Mouse (Mus musculus): ENCODE measurements around the gene Porcn.
A peak's percentile ranks its signal among the peaks of the same experiment; 100 is the strongest.

Porcn gene

DNA sequence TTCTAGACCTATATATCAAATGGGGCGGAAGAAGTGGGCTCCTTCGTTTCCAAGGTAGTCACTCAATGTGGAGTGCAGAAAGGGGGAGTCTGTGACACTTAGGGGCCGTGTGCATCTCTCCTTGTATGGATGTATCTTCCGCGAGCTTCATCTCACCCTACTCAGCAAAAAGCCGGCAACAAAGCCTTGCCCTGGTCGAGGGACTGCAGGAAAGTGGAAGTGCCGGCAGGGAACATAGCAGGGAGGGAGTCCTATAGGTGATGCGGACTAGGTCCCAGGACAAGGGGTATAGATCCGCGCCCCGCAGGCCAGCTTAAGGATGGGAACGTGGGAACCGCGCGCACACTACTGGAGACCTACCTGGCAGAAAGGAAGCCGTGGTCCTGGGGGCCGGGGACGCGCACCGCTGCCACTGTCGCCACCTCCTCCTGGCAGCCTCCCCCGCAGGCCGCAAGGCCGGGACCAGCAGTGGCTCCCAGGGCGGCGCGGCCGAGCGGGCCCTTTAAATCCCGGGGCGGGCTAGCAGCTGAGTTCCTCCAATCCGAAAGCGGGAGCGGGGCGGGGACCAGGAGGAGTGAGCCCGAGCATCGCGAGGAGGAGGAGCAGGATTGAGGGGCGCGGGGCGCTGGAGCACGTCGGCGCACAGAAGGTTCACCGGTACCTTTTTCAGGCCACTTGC, at the start of gene Porcn:
TSS of gene Porcn (minus strand) at position 511 of the 679 bp plus-strand sequence.
- peak; percentile 66 to 84 for DNase-seq (ENCODE audit: low spot score in 2 of 2)

DNA sequence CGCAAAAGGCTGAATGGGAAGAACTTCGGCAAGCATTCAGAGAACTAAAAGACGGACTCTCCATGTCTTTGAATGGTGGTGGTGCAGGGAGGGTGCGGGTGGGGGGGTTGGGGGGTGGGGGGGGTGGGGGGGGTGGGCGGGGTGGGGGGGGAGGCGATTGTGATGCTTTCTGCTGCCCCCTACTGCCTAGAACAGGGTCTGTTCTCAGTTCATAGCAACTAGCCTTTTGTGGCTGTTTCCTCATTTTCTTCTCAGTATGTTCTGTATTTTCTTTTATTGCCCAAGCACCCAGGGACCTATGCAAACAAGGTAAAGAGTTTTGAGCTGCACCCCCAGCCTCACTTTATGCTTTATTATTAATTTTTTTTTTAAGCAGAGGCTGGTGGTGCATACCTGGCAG, 49.5 kb upstream of the Porcn start:
- DNase-seq (ENCODE audit: low spot score in 2 of 2): no peak

DNA sequence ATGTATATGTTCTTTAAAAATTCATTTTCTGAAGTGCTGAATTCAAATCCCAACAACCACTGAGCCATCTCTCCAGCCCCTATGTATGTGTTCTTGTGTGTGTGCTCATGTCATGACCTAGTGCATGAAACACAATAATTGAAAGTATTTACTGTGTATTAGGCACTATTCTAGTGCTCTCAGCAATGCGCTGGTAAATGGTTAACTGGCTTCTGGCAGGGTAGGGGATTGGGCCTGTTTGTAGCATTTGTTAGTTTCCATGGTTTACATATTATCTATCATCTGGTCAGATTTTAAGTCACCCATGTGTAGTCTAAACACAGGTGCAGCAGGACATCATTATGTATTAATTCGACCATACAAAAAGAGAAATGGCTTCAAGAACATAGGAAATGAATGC, 47.4 kb upstream of the Porcn start:
- DNase-seq (ENCODE audit: low spot score in 2 of 2): no peak

DNA sequence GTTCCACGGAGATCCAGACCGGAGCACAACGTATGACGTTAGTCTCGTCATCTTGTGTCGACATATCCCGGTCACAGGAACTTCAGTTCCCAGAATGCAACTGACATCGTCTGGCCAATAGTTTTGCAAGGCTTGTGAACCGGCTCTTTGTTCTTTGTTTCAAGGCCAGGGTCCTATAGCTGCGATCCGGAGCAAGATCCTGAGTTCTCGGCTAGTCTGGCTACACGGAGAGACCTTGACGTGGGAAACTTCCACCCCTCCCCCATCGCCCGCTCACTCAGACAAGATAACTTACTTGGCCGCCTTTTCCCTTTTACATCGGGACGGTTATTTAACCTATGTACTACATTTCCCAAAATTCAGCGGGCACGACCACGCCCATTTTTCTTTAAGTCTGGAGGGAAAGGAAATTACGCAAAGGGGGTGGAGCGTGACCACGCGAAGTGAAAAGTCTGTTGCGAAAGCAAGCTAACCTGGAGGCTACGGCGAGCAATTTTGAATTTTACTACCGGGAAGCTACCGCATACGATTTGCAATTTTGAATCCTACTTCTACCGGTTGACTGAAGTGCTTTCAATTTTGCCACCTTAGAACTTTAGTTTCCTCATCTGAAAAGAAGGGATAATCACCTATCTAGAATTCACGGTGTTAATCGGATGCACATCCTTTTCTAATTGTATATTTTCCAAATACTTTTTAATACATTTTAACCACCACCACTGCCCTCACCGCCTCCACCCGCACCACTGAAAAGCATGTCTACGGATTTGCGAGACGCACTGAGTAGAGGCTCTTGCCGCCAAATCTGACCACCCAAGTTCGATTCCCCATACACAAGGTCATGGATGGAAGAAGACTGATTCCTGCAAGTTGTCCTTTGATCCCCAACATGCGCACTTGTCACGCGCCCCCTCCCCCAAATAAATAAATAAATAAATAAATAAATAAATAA, 46.3 kb upstream of the Porcn start, which contains the start of gene Ftsj1:
TSS of gene Ftsj1 (minus strand) at position 73 of the 952 bp plus-strand sequence.
- peak; percentile 68 to 75 for DNase-seq (ENCODE audit: low spot score in 2 of 2)

DNA sequence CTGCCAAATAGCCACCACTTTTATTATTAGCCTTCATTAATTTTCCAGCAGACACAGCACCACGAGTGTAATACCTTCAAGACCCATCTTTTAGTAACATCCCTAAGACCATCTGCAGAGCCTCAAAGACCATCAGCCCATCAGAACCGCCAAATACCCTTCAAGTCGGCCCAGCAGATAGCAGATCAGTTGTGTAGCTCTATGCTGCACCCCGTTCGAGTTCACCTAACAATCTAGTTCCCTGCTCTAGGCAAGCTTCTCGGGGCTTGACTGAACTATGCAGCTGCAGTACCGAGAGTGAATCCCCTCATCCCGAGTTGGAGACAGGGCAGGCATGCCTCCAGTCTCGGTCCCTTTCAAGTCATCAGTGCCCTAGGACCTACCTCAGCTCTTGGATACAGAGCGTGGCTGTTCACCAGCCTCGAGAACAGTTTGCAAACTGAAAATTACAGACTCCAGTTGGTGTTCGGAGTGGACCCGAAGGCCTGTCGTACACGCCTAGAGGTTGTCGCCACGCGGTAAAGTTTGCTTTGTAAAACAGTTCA, 45.5 kb upstream of the Porcn start:
- no peak for DNase-seq (ENCODE audit: low spot score in 2 of 2)

DNA sequence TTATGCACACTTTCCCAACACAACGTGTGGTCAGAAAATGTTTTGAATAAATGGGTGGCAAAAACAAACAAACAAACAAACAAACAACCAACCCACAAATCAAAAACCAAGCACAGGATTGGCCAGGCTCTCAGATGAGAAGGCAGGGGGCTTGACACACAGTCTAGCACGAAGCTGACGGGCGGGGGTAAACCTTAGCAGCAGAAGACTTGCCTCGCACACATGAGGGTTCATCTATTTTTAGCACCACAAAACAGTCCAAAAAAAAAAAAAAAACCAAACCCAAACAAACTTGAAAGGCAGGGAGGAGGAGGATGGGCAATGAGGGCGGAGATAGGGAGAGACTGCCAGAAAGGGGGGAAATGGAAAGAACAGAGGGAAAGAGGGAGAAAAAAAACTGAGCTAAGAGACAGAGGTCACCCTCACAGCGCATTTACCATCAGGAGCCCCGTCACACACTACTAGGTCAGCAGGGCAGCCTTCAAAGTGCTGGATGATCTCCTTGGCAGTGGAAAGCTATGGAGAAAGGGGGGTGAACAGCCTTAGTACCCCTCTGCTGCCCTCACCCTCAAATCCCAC, 42.3 kb upstream of the Porcn start:
- no peak for DNase-seq (ENCODE audit: low spot score in 2 of 2)

DNA sequence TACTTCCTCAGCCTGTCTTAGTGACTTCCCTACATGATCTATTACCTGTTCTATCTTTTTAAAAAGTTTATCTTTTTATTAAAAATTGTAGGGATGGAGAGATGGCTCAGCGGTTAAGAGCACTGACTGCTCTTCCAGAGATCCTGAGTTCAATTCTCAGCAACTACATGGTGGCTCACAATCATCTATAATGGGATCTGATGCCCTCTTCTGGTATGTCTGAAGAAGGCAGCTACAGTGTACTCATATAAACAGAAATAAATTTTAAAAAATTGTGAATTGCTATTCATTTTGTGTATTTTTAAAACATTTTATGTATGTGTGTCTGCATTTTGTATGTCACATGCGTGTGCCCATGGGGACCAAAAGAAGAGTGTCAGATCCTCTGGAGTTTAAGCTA, 41.4 kb upstream of the Porcn start:
- DNase-seq (ENCODE audit: low spot score in 2 of 2): no peak

DNA sequence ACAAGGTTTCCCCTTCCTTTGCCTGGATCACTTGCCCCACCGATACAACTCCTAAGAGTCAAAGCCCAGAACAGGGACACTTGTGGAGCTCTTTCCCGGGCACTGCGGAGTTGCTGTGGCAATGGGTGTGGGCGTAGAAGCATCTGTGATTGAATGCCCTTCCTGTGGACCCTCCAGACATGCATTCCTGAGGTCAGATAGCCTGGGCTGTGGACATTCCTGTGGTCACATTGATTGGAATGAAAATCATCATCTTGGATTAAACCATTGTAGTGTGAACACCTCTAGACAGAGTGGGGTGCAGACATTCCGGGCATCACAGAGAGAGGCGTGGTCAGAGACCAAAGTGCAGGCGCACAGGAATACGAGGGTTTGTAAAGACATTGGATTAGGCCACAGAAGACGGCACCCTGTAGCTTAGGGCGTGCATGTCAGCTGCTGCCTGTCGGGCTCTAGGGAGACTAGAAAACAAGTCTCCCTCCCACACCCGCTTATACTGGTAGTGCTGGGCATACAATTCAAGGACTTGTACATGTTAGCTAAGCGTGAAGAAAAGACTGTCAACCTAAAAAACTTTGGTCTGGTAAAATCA, 32.6 kb upstream of the Porcn start:
- no peak for DNase-seq (ENCODE audit: low spot score in 2 of 2)

DNA sequence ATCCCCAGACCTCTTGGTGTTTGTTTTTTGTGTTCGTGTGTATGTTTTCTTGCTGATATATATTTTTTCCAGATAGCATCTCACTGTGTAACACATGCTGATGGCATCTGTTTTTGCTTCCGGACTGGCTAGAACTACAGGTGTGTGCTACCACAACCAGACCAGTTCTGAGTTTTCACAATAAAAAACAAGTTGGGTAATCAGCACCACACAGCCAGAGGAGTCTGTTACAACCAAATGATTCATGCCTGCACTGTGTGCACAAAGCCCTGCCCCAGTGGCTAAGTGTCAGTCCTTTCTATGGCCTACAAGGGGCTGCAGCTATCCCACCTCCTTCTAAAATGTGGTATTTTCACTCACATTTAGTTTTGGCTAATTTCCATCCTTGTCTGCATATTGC, 30.4 kb upstream of the Porcn start:
- DNase-seq (ENCODE audit: low spot score in 2 of 2): no peak

DNA sequence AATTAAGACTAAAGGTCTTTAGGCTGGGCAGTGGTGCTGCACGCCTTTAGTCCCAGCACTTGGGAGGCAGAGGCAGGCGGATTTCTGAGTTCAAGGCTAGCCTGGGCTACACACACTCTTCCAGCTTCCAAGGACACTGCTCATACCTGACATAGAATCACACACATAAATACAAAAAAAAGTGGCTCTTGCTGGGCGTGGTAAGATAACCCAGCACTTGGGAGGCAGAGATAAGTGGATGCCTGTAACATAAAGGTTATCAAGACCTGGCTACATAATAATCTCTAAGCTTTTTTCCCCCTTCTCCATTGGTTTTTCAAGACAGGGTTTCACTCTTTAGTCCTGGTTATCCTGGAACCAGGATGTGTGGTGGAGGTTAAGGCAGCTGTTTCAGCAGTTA, 27.3 kb upstream of the Porcn start:
- no peak for DNase-seq (ENCODE audit: low spot score in 2 of 2)

DNA sequence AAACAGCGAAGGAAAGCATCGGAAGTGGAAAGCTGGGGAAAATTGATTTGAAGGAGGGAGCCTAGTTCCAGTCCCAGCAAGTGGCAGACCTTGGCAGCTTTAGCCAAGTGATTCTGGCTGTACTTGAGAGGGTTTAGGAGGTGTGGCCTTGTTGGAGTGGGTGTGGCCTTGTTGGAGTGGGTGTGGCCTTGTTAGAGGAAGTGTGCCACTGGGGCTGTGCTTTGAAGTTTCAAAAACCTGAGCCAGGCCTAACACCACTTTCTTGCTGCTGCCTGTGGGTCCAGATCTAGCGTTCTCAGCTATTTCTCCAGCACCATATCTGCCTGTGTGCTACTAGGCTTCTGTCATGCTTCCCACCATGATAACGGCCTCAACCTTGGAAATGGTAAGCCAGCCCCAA, 23.9 kb upstream of the Porcn start:
- DNase-seq (ENCODE audit: low spot score in 2 of 2): no peak

DNA sequence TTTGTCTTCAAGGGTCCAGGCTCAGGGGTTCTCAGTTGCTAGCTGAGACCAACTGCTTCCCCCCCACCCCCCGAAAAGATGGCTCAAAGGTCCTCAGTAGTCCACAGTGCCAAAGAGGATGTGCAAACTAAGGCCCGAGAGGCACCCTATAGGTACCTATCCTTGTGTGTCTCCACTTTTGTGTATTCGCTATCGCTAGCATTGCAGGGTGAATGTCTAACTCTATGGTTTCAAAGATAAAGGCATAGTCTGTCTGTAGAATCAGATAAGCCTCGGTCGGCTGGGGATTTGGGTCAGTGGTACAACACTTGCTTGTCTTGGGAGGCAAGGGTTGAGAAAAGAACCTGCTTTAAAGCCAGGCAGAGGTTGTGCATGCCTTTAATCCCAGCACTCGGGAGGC, 17.1 kb upstream of the Porcn start:
- DNase-seq (ENCODE audit: low spot score in 2 of 2): no peak

DNA sequence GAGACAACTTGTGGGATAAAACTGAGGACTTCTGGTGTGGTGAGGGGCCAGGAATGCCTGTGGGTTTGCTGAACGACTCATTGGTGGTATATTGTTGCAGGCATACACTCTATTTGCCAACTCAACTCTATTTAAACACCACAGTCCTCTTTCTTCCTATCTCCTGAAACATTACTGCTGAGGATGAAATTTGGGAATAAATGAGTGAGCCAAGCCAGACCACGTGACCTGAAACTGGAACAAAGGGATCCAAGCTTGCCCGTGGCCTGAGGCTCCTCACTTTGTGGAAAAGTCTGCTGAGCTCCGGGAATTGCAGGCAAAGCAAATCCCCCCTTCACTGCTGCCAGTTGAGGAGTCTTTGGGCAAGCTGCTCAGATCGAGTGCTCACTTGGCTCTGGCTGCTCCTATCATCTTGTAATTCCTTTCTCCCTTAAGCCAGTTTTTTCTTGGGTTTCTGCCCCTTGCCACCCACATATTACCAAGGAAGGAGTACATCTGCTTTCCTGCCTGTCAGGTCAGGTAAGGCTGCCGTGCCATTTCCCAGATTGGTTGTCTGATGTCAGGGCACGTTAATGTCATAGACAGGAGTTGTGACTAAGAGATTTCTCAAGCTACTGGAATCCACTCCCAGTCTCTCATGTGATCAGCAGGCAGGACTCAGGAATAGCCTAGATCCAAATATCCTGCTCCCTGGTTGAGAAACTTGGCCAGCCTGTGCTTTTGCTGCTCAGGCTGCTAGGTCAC, 16.5 kb upstream of the Porcn start:
- peak in 1 of 2 experiments; percentile 20 for DNase-seq (ENCODE audit: low spot score in 2 of 2)

DNA sequence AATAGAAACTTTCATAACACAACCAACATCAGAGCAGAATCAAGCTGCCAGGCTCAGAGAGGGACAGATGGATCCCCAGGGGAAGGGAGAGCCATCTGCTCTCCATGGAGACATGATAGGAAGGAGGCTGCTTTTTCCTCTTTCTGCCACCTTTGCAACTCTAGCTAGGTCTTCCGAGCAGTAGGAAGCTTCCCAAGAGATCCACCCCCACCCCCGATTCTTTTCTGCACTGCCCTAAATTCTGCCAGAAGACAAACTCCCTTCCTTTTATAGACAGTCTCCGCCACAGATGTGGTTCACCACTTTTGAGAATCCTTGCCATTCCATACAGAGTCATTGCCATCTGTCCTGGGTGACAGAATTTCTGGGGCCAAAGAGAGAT, 16.0 kb upstream of the Porcn start:
- DNase-seq (ENCODE audit: low spot score in 2 of 2): no peak

DNA sequence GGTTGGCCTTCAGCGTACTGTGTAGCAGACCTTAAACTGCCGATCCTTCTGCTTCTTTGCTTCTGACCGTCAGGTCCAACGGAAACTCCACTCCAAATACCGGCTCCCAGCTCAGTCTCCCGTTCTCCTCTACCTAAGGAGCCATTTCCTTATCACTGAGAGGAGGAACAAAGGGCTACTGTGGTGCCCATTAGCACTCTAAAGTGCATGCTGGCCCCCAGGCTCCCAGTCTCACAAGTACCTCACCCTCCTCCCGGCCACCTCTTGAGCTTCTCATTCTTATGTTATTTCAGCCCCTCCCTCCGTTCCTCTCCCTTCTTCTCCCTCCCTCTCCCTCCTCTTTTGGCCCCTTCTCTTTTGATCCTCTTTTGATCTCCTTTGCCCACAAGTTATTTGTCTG, 13.3 kb upstream of the Porcn start:
- DNase-seq (ENCODE audit: low spot score in 2 of 2): no peak

DNA sequence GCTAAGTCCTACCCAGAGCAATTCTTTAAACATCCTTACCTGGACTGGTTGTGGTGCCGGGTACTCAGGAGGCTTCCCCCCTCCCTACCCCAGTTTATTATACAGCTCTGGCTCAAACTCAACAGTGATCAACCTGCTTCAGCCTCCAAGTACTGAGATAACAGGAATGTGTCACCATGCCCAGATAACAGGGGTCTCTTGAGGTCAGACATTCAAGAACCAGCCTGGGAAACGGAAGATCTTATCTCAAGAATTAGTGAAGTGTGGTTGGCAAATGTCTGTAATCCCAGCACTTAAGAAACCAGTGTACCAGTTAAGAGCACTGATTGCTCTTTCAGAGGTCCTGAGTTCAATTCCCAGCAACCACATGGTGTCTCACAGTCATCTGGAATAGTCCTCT, 11.8 kb upstream of the Porcn start:
- no peak for DNase-seq (ENCODE audit: low spot score in 2 of 2)

DNA sequence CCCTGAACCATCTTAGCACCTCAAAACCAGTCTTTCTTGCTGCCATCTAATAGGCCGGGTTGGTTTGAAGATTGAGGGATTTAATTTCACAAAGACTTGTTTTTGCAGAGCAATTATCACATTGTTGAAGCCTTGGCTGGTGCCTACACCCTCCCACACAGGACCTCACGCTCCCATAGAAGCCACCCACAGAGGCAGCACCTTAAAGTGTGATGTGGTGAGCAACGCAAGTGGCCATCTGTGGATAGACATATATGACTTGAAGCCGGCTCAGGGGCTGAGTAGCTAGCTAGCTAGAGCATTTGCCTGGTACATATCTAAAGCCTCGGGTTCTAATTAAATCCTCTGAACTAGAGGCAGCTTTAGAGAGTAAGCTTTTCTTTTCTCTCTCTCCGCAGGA, 11.1 kb upstream of the Porcn start:
- DNase-seq (ENCODE audit: low spot score in 2 of 2): no peak

DNA sequence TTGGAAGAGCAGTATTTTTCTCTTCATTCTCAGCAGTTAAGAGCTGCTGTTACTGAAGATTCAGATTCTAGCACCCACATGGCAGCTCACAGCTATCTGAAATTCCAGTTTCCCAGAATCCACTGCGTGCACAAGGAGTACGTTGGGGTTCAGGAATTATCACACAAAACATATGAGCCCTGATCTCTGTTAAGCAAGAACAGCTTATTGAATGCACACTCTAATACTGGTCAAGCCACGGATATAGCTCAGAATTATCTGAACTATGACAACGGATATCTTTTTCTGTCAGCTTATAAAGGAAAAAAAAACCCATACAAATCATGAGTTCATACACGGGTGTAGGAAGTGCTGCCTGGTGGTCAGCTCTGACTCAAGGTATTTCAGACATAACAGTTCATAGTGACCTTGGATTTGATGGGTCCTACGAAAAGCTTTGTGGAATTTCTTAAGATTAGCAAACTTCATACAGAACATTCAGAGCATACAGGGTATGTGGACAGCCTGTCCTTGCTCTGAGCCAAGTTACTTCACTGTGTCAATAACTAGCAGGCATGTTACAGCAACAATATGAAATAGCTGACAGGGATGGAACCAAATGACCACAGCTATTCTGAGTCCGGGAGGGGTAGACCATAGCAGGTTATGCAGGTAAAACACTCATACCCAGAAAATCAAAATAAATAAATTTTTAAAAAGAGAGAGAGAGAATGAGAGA, 5.3 kb upstream of the Porcn start:
- DNase-seq (ENCODE audit: low spot score in 2 of 2): no peak

DNA sequence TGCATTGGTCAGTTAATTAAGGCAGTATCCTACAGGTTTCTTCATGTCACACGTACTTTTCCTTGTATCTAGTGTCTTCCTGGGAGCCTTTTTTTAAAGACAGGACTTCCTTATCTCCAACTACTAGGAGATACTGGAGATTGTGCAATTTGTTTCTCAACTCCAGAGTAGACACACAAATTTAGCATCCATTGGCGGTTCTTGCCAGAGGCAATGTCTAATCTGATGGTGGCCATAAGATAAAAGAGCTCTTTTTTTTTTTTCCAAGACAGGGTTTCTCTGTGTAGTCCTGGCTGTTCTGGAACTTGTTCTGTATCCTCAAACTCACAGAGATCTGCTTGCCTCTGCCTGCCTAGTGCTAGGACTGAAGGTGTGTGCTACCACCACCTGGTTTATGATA, 3.4 kb upstream of the Porcn start:
- DNase-seq (ENCODE audit: low spot score in 2 of 2): no peak

DNA sequence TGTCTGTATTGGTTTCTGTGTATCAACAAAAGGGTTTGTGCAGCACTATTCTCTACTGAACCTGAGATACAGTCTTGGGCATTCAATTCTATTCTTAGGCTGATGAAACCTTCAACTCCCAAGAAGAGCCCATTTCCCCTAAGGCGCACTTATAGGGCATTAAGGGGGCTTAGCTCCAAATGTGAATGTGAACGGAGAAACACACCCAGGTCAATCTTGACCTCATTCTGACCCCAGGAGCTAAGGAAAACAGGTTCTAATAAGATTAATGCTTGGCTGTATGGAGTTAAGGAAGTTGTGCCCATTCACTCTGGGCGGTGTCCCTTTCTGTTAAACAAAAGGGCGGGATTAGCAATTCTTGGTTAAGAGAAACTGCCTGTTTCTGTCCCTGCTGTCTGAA, 899 bp upstream of the Porcn start:
- DNase-seq (ENCODE audit: low spot score in 2 of 2): no peak
